Mouse (Mus musculus) thymus, adult 2 months (tissue): ENCODE measurements around the gene Nhp2.

Experiments used
- CTCF ChIP-seq: fragments of 200-500 bp; IDR thresholded peaks from 2 replicates; pipeline ENCODE4 v1.5.1; 2012; ENCODE audit warnings: mild to moderate bottlenecking, control low read depth, low read length, moderate library complexity, borderline replicate concordance; ENCODE audit not compliant: control insufficient read depth, poor library complexity, insufficient read depth; ENCODE audit errors: extremely low read depth
- POLR2A ChIP-seq: fragments of 200-500 bp; IDR thresholded peaks from 2 replicates; pipeline ENCODE4 v1.6.1; 2012; ENCODE audit warnings: mild to moderate bottlenecking, low read length, control low read depth, moderate library complexity; ENCODE audit not compliant: control insufficient read depth, poor library complexity, insufficient read depth; ENCODE audit errors: extremely low read depth

- no peak for TF ChIP-seq POLR2A
- no peak for TF ChIP-seq CTCF
Observed at GRCm38 (mm10) chr11:51658291-51658690, 38.8 kb downstream of the Nhp2 start.
